Mouse (Mus musculus): ENCODE measurements around the gene Kctd12b.

- no peak for TF ChIP-seq CTCF (IDR thresholded peaks at IDR 0.05; ENCODE audit: insufficient read depth, low read length)
- TF ChIP-seq POLR2A (IDR thresholded peaks at IDR 0.05; ENCODE audit: borderline replicate concordance, extremely low read depth, low read depth, low read length): no peak
Measured at GRCm38 (mm10) chrX:153656949-153657348, 39.2 kb downstream of the Kctd12b start.
